Mouse (Mus musculus) heart, postnatal 0 days (tissue): ENCODE data around the gene Pde4c. TPM values are rescaled to one million over a fixed set of nuclear protein-coding genes. Genes with fewer than 3 reads are reported as not detected.

Source experiments
- ATAC-seq: fragments of 200-750 bp; cut with Nextera tagmentation; 2 replicates; pipeline ENCODE4 v1.8.0; 2017; ENCODE audit warnings: low read depth, moderate number of reproducible peaks, moderate library complexity; ENCODE audit not compliant: insufficient read depth
- DNase-seq: peaks from one replicate; pipeline ENCODE4 v3.0.0-alpha.2; 2016; ENCODE audit warnings: low spot score
- H3K27ac ChIP-seq: fragments of 300-500 bp; sonication (generic); 2 replicates; pipeline ENCODE4 v1.5.1; 2014; ENCODE audit warnings: low read depth, mild to moderate bottlenecking
- H3K27me3 ChIP-seq: fragments of 300-500 bp; sonication (generic); 2 replicates; pipeline ENCODE4 v1.6.1; 2014; ENCODE audit warnings: low read length, mixed read lengths; ENCODE audit not compliant: control insufficient read depth, insufficient read depth
- H3K36me3 ChIP-seq: fragments of 300-500 bp; sonication (generic); replicated peaks from 2 replicates; pipeline ENCODE4 v1.6.1; 2014; ENCODE audit warnings: low read length, mixed read lengths; ENCODE audit not compliant: control insufficient read depth, insufficient read depth
- H3K4me1 ChIP-seq: fragments of 300-500 bp; sonication (generic); 2 replicates; pipeline ENCODE4 v1.6.1; 2014; ENCODE audit warnings: antibody characterized with exemption; ENCODE audit not compliant: control insufficient read depth, insufficient read depth
- H3K4me2 ChIP-seq: fragments of 300-500 bp; sonication (generic); 2 replicates; pipeline ENCODE4 v1.6.1; 2014; ENCODE audit warnings: low read depth, mild to moderate bottlenecking, low read length, moderate library complexity
- H3K4me3 ChIP-seq: fragments of 300-500 bp; sonication (generic); 2 replicates; pipeline ENCODE4 v1.5.1; 2014; ENCODE audit warnings: low read depth, low read length
- H3K9ac ChIP-seq: fragments of 300-500 bp; sonication (generic); replicated peaks from 2 replicates; pipeline ENCODE4 v1.6.1; 2014; ENCODE audit warnings: low read depth, low read length, mixed read lengths
- H3K9me3 ChIP-seq: fragments of 300-500 bp; sonication (generic); replicated peaks from 2 replicates; pipeline ENCODE4 v1.6.1; 2016; ENCODE audit warnings: low read length; ENCODE audit not compliant: control insufficient read depth
- CTCF ChIP-seq: IDR thresholded peaks from 2 replicates; pipeline ENCODE4 v1.5.1; 2016; ENCODE audit warnings: antibody characterized with exemption, control low read depth, low read depth
- EP300 ChIP-seq: IDR thresholded peaks from 2 replicates; pipeline ENCODE4 v1.6.1; 2016; ENCODE audit warnings: antibody characterized with exemption, low read depth
- WGBS: fragments of 180-500 bp; shearing (Covaris S2); extraction: QIAGEN DNeasy Blood & Tissue Kit; methylation state at CpG from one replicate; pipeline ENCODE4 v1.1.7; 2014; 5-methylcytosine and 5-hydroxymethylcytosine counted together
- polyA plus RNA-seq: library from polyadenylated mRNA; unstranded; fragments of >200 nt; fragmentation: Nextera tagmentation; extraction: Ambion mirVana; gene quantifications from 2 replicates; pipeline ENCODE4 v1.2.1, GENCODE M21; 2015
- total RNA-seq: library from RNA; depleted of rRNA; stranded (reverse); fragments of >200 nt; gene quantifications from 2 replicates; pipeline ENCODE4 v1.2.3, GENCODE M21; 2014; ENCODE audit warnings: low replicate concordance

Pde4c gene
- total and polyA plus RNA-seq, 2 experiments from 2014 or later: 0.42 to 0.56 TPM

GRCm38 (mm10) chr8:70693636-70694035 is 29.9 kb upstream of the Pde4c start:
- Histone ChIP-seq H3K9me3 (no peaks in the 10 kb centered on the region), H3K4me1 (peaks cover 41% of the 10 kb centered on the region), H3K36me3 (no peaks in the 10 kb centered on the region), H3K9ac (no peak overlapping the region), H3K4me2 (no peak overlapping the region), H3K27ac (no peak overlapping the region), H3K27me3 (no peaks in the 10 kb centered on the region), H3K4me3 (no peak overlapping the region)
- 57% methylated on average over 5 of the region's 5 CpGs for WGBS
- DNase-seq (no peak), ATAC-seq (no peak)
- TF ChIP-seq EP300 (no peak), CTCF (no peak)

- peak overlapping the region; percentile 91 for H3K27ac ChIP-seq
- no peak overlapping the region for H3K4me3 ChIP-seq
- no peak for TF ChIP-seq CTCF
- TF ChIP-seq EP300: no peak
- 0 out of 2 replicates have a peak overlapping the region, but pooled peaks have one; percentile 8 for H3K4me2 ChIP-seq
- ATAC-seq (no peak), DNase-seq (no peak)
- no peaks in the 10 kb centered on the region for H3K36me3 ChIP-seq
- no peaks in the 10 kb centered on the region for H3K9me3 ChIP-seq
- peaks cover 41% of the 10 kb centered on the region for H3K4me1 ChIP-seq
- WGBS: 34% methylated on average over 32 of the region's 32 CpGs
- 0 out of 2 replicates have a peak overlapping the region, but pooled peaks have one; percentile 43 for H3K9ac ChIP-seq
- no peaks in the 10 kb centered on the region for H3K27me3 ChIP-seq
Measured at GRCm38 (mm10) chr8:70695318-70696018, 28.1 kb upstream of the Pde4c start.

- Histone ChIP-seq H3K9me3 (no peaks in the 10 kb centered on the region), H3K4me2 (peak overlapping the region; percentile 53), H3K27me3 (no peaks in the 10 kb centered on the region), H3K27ac (peak overlapping the region; percentile 91), H3K36me3 (no peaks in the 10 kb centered on the region), H3K9ac (peak overlapping the region; percentile 43), H3K4me1 (peaks cover 42% of the 10 kb centered on the region), H3K4me3 (peak overlapping the region; percentile 18; the same call in 1 of the 2 replicates)
- DNase-seq (peak; percentile 92), ATAC-seq (peak; percentile 22)
- 3% methylated on average over 31 of the region's 31 CpGs for WGBS
- TF ChIP-seq CTCF (no peak), EP300 (peak; percentile 92)
Measured at GRCm38 (mm10) chr8:70696019-70696885, 27.3 kb upstream of the Pde4c start.

GRCm38 (mm10) chr8:70696946-70697345 is 26.6 kb upstream of the Pde4c start:
- Histone ChIP-seq H3K9ac (peak overlapping the region; percentile 43), H3K36me3 (no peaks in the 10 kb centered on the region), H3K4me3 (peak overlapping the region; percentile 18; the same call in 1 of the 2 replicates), H3K4me1 (peaks cover 40% of the 10 kb centered on the region), H3K9me3 (no peaks in the 10 kb centered on the region), H3K4me2 (peak overlapping the region; percentile 53), H3K27me3 (no peaks in the 10 kb centered on the region), H3K27ac (peak overlapping the region; percentile 91)
- 40% methylated on average over 4 of the region's 4 CpGs for WGBS
- DNase-seq (no peak), ATAC-seq (no peak)
- TF ChIP-seq CTCF: no peak
- TF ChIP-seq EP300: no peak

GRCm38 (mm10) chr8:70697366-70698250 is 25.9 kb upstream of the Pde4c start:
- Histone ChIP-seq H3K9me3 (no peaks in the 10 kb centered on the region), H3K4me2 (peak overlapping the region; percentile 70), H3K4me3 (peak overlapping the region; percentile 93; the same call in 1 of the 2 replicates), H3K27ac (peak overlapping the region; percentile 91), H3K9ac (peak overlapping the region; percentile 62; the same call in 1 of the 2 replicates), H3K36me3 (no peaks in the 10 kb centered on the region), H3K27me3 (no peaks in the 10 kb centered on the region), H3K4me1 (peaks cover 41% of the 10 kb centered on the region)
- DNase-seq (no peak), ATAC-seq (no peak)
- 63% methylated on average over 12 of the region's 12 CpGs for WGBS
- TF ChIP-seq EP300: no peak
- TF ChIP-seq CTCF: no peak
